Mouse (Mus musculus) spleen, adult 2 months (tissue): ENCODE data around the gene Olfr318. TPM values are rescaled to one million over a fixed set of nuclear protein-coding genes. Genes with fewer than 3 reads are reported as not detected.

Experiments
- DNase-seq, 2 experiments: peaks; one replicate each; pipeline versions ENCODE4 v3.0.0 to v3.0.0-alpha.2; 2012 to 2021; ENCODE audit warnings: low spot score in 2 of 2, low read depth in 1 of 2
- H3K27ac ChIP-seq: fragments of 200-500 bp; 2 replicates; pipeline ENCODE4 v1.5.1; 2012; ENCODE audit warnings: low read length, inconsistent platforms; ENCODE audit not compliant: insufficient read depth
- H3K27me3 ChIP-seq: fragments of 200-500 bp; 2 replicates; pipeline ENCODE4 v1.6.1; 2012; ENCODE audit warnings: mild to moderate bottlenecking, moderate library complexity, low read length, inconsistent platforms; ENCODE audit not compliant: control insufficient read depth, insufficient read depth
- H3K36me3 ChIP-seq: fragments of 200-500 bp; 2 replicates; pipeline ENCODE4 v1.6.1; 2012; ENCODE audit warnings: mild to moderate bottlenecking, low read length, inconsistent platforms; ENCODE audit not compliant: control insufficient read depth, insufficient read depth
- H3K4me1 ChIP-seq: fragments of 200-500 bp; 2 replicates; pipeline ENCODE4 v1.6.1; 2011; ENCODE audit warnings: inconsistent platforms; ENCODE audit not compliant: control insufficient read depth, insufficient read depth, insufficient read length
- H3K4me3 ChIP-seq: fragments of 200-500 bp; 2 replicates; pipeline ENCODE4 v1.5.1; 2011; ENCODE audit warnings: mild to moderate bottlenecking, inconsistent platforms; ENCODE audit not compliant: insufficient read depth, insufficient read length; ENCODE audit errors: extremely low read depth
- CTCF ChIP-seq: fragments of 200-500 bp; IDR thresholded peaks from 2 replicates; pipeline ENCODE4 v1.5.1; 2011; ENCODE audit warnings: mild to moderate bottlenecking, inconsistent platforms; ENCODE audit not compliant: insufficient read depth, insufficient read length, insufficient replicate concordance; ENCODE audit errors: extremely low read depth
- POLR2A ChIP-seq: fragments of 200-500 bp; IDR thresholded peaks from 2 replicates; pipeline ENCODE4 v1.6.1; 2011; ENCODE audit warnings: low read depth, low read length, inconsistent platforms
- WGBS: fragments of 180-500 bp; shearing (Covaris S2); methylation state at CpG from one replicate; pipeline ENCODE4 v1.1.7; 2018; 5-methylcytosine and 5-hydroxymethylcytosine counted together
- polyA plus RNA-seq: library from polyadenylated mRNA; depleted of rRNA; stranded (reverse); fragments of >200 nt; gene quantifications from 2 replicates; pipeline ENCODE4 v1.2.3, GENCODE M21; 2012; rRNA removed

Gene Olfr318
- polyA plus RNA-seq, 1 experiment: not detected

- no peak for TF ChIP-seq POLR2A
- no peak for TF ChIP-seq CTCF
Observed at GRCm38 (mm10) chr11:58709086-58709485, 14.7 kb downstream of the Olfr318 start.

GRCm38 (mm10) chr11:58698862-58699261, 25.0 kb downstream of the Olfr318 start, which contains the start of gene Olfr319:
Gene Olfr319 (plus strand): TSS chr11:58699162.
- no peak for DNase-seq
- Histone ChIP-seq H3K36me3 (no peaks in the 10 kb centered on the region), H3K27ac (no peak within 1 kb of the TSS), H3K27me3 (no peaks in the 10 kb centered on the region), H3K4me1 (no peaks in the 10 kb centered on the region), H3K4me3 (no peak within 1 kb of the TSS)
- TF ChIP-seq CTCF (no peak), POLR2A (no peak)
- WGBS: 90% methylated on average over 3 of the region's 3 CpGs

More at GRCm38 (mm10) chr11:58709086-58709485, 14.7 kb downstream of the Olfr318 start:
- no peak for DNase-seq
- no peak overlapping the region for H3K27ac ChIP-seq
- no peaks in the 10 kb centered on the region for H3K4me1 ChIP-seq
- H3K36me3 ChIP-seq: no peaks in the 10 kb centered on the region
- 83% methylated on average over 11 of the region's 11 CpGs for WGBS
- no peak overlapping the region for H3K4me3 ChIP-seq
- no peaks in the 10 kb centered on the region for H3K27me3 ChIP-seq

GRCm38 (mm10) chr11:58680799-58681198, 43.0 kb downstream of the Olfr318 start, which contains the start of gene Olfr320:
Gene Olfr320 (plus strand): TSS chr11:58681099.
- no peaks in the 10 kb centered on the region for H3K36me3 ChIP-seq
- H3K4me1 ChIP-seq: no peaks in the 10 kb centered on the region
- no peak for DNase-seq
- no peaks in the 10 kb centered on the region for H3K27me3 ChIP-seq
- H3K4me3 ChIP-seq: no peak within 1 kb of the TSS
- WGBS: 85% methylated on average over 1 of the region's 1 CpGs
- no peak within 1 kb of the TSS for H3K27ac ChIP-seq
- TF ChIP-seq CTCF (no peak), POLR2A (no peak)

- 46% methylated on average over 4 of the region's 4 CpGs for WGBS
- H3K27ac ChIP-seq: no peak overlapping the region
- H3K36me3 ChIP-seq: no peaks in the 10 kb centered on the region
- no peak for DNase-seq
- no peak for TF ChIP-seq POLR2A
- TF ChIP-seq CTCF: no peak
- no peaks in the 10 kb centered on the region for H3K4me1 ChIP-seq
- no peak overlapping the region for H3K4me3 ChIP-seq
- no peaks in the 10 kb centered on the region for H3K27me3 ChIP-seq
Observed at GRCm38 (mm10) chr11:58671825-58672224, 52.0 kb downstream of the Olfr318 start.

- Histone ChIP-seq H3K4me3 (no peak overlapping the region), H3K36me3 (no peaks in the 10 kb centered on the region), H3K27ac (no peak overlapping the region), H3K4me1 (no peaks in the 10 kb centered on the region), H3K27me3 (no peaks in the 10 kb centered on the region)
- no peak for DNase-seq
- TF ChIP-seq CTCF: no peak
- no peak for TF ChIP-seq POLR2A
Observed at GRCm38 (mm10) chr11:58669252-58669651, 54.6 kb downstream of the Olfr318 start.

Other genes with a start within 250 kb of the Olfr318 start
- not detected in 2 replicates for gene Olfr332, start 231.5 kb downstream of the Olfr318 start, polyA plus RNA-seq
- not detected in 2 replicates for gene Olfr331, start 221.4 kb downstream of the Olfr318 start, polyA plus RNA-seq
- gene Olfr330, start 189.2 kb downstream of the Olfr318 start, polyA plus RNA-seq: not detected in 2 replicates
- 0.12 TPM in 1 of 2 replicates, not detected in the other for gene Olfr329-ps, start 177.6 kb downstream of the Olfr318 start, polyA plus RNA-seq
- 0.08 TPM in 1 of 2 replicates, not detected in the other for gene Olfr328, start 168.4 kb downstream of the Olfr318 start, polyA plus RNA-seq
- gene Olfr224, start 153.5 kb downstream of the Olfr318 start, polyA plus RNA-seq: not detected in 2 replicates
- gene Olfr325, start 146.3 kb downstream of the Olfr318 start, polyA plus RNA-seq: not detected in 2 replicates
- gene Olfr324, start 128.9 kb downstream of the Olfr318 start, polyA plus RNA-seq: not detected in 2 replicates
- gene 2210407C18Rik, start 107.9 kb downstream of the Olfr318 start, polyA plus RNA-seq: not detected in 2 replicates
- gene Olfr323, start 93.5 kb downstream of the Olfr318 start, polyA plus RNA-seq: not detected in 2 replicates
- 4.6 and 8.9 TPM in 2 replicates for gene Trim58, start 83.5 kb downstream of the Olfr318 start, polyA plus RNA-seq
- 0.21 TPM in 1 of 2 replicates, not detected in the other for gene Olfr322, start 65.2 kb downstream of the Olfr318 start, polyA plus RNA-seq
- not detected in 2 replicates for gene Olfr320, start 42.9 kb downstream of the Olfr318 start, polyA plus RNA-seq
- not detected in 2 replicates for gene Olfr319, start 24.9 kb downstream of the Olfr318 start, polyA plus RNA-seq
- not detected in 2 replicates for gene Olfr317, start 15.2 kb upstream of the Olfr318 start, polyA plus RNA-seq
- gene Olfr316, start 28.7 kb upstream of the Olfr318 start, polyA plus RNA-seq: not detected in 2 replicates
- gene Olfr315, start 49.2 kb upstream of the Olfr318 start, polyA plus RNA-seq: not detected in 2 replicates
- not detected in 2 replicates for gene Olfr314, start 58.9 kb upstream of the Olfr318 start, polyA plus RNA-seq
- not detected in 2 replicates for gene Fam183b, start 77.9 kb upstream of the Olfr318 start, polyA plus RNA-seq
- not detected in 2 replicates for gene Olfr313, start 91.0 kb upstream of the Olfr318 start, polyA plus RNA-seq
- not detected in 2 replicates for gene Olfr312, start 105.2 kb upstream of the Olfr318 start, polyA plus RNA-seq
- not detected in 2 replicates for gene Olfr311, start 115.2 kb upstream of the Olfr318 start, polyA plus RNA-seq
- gene Gm12258, start 123.1 kb upstream of the Olfr318 start, polyA plus RNA-seq: 2.6 and 2.9 TPM in 2 replicates
- gene 2810021J22Rik, start 143.2 kb upstream of the Olfr318 start, polyA plus RNA-seq: 1.7 and 4.0 TPM in 2 replicates
- 1.2 and 1.3 TPM in 2 replicates for gene Zfp39, start 180.2 kb upstream of the Olfr318 start, polyA plus RNA-seq
- gene Btnl10, start 193.9 kb upstream of the Olfr318 start, polyA plus RNA-seq: 14.6 and 14.9 TPM in 2 replicates
- 157 and 230 TPM in 2 replicates for gene Rnf187, start 214.9 kb upstream of the Olfr318 start, polyA plus RNA-seq
- 13.2 and 21.2 TPM in 2 replicates for gene Hist3h2ba, start 224.9 kb upstream of the Olfr318 start, polyA plus RNA-seq
- 14.8 and 20.0 TPM in 2 replicates for gene Hist3h2a, start 230.7 kb upstream of the Olfr318 start, polyA plus RNA-seq
- gene Trim17, start 230.7 kb upstream of the Olfr318 start, polyA plus RNA-seq: 0.06 and 0.23 TPM in 2 replicates